Mouse (Mus musculus): ENCODE results near the gene Ccdc88c. TPM values are rescaled to one million over a fixed set of nuclear protein-coding genes. Genes with fewer than 3 reads are reported as not detected.

The Ccdc88c gene
- polyA plus RNA-seq, 1 experiment from 2014 or later: 22.6 TPM

GRCm38 (mm10) chr12:100990291-100990690, 38.6 kb downstream of the Ccdc88c start:
- 17% methylated on average over 12 of the region's 12 CpGs for WGBS
- no peak overlapping the region; the same call in 1 of the 2 replicates for H3K4me3 ChIP-seq
- peak overlapping the region; percentile 80 for H3K27ac ChIP-seq
- no peaks in the 10 kb centered on the region for H3K9me3 ChIP-seq
- 0 out of 2 replicates have a peak, but pooled peaks cover 4% of the 10 kb centered on the region for H3K27me3 ChIP-seq (ENCODE audit: poor library complexity, severe bottlenecking)
- H3K36me3 ChIP-seq (replicated peaks): peaks cover 15% of the 10 kb centered on the region
- peak; percentile 57 for DNase-seq (ENCODE audit: extremely low spot score, low spot score)
- H3K4me1 ChIP-seq: peaks cover 79% of the 10 kb centered on the region

- no peak for DNase-seq (ENCODE audit: extremely low spot score, low spot score)
- H3K4me1 ChIP-seq: peaks cover 78% of the 10 kb centered on the region
- H3K4me3 ChIP-seq: no peak overlapping the region
- H3K27ac ChIP-seq: peak overlapping the region; percentile 80
- WGBS: 69% methylated on average over 4 of the region's 4 CpGs
- 0 out of 2 replicates have a peak, but pooled peaks cover 4% of the 10 kb centered on the region for H3K27me3 ChIP-seq (ENCODE audit: poor library complexity, severe bottlenecking)
- H3K9me3 ChIP-seq: no peaks in the 10 kb centered on the region
- H3K36me3 ChIP-seq (replicated peaks): peaks cover 17% of the 10 kb centered on the region
Measured at GRCm38 (mm10) chr12:100989780-100990288, 39.0 kb downstream of the Ccdc88c start.

GRCm38 (mm10) chr12:100988324-100989130, 40.3 kb downstream of the Ccdc88c start:
- Histone ChIP-seq H3K27ac (0 out of 2 replicates have a peak overlapping the region, but pooled peaks have one; percentile 41), H3K36me3 (replicated peaks) (peaks cover 27% of the 10 kb centered on the region), H3K4me3 (no peak overlapping the region), H3K27me3 (ENCODE audit: poor library complexity, severe bottlenecking) (0 out of 2 replicates have a peak, but pooled peaks cover 4% of the 10 kb centered on the region), H3K4me1 (peaks cover 72% of the 10 kb centered on the region), H3K9me3 (no peaks in the 10 kb centered on the region)
- DNase-seq (ENCODE audit: extremely low spot score, low spot score): no peak
- WGBS: 85% methylated on average over 15 of the region's 15 CpGs

- H3K36me3 ChIP-seq (replicated peaks): peaks cover 37% of the 10 kb centered on the region
- no peaks in the 10 kb centered on the region for H3K27me3 ChIP-seq (ENCODE audit: poor library complexity, severe bottlenecking)
- WGBS: 91% methylated on average over 4 of the region's 4 CpGs
- no peaks in the 10 kb centered on the region for H3K9me3 ChIP-seq
- H3K4me3 ChIP-seq: no peak overlapping the region
- no peak for DNase-seq (ENCODE audit: extremely low spot score, low spot score)
- H3K4me1 ChIP-seq: peaks cover 53% of the 10 kb centered on the region
- H3K27ac ChIP-seq: peak overlapping the region; percentile 6; the same call in 1 of the 2 replicates
Measured at GRCm38 (mm10) chr12:100986423-100986822, 42.4 kb downstream of the Ccdc88c start.

GRCm38 (mm10) chr12:100985793-100986157, 43.1 kb downstream of the Ccdc88c start:
- no peaks in the 10 kb centered on the region for H3K9me3 ChIP-seq
- H3K27ac ChIP-seq: no peak overlapping the region
- peaks cover 43% of the 10 kb centered on the region for H3K36me3 ChIP-seq (replicated peaks)
- no peaks in the 10 kb centered on the region for H3K27me3 ChIP-seq (ENCODE audit: poor library complexity, severe bottlenecking)
- peaks cover 47% of the 10 kb centered on the region for H3K4me1 ChIP-seq
- 90% methylated on average over 2 of the region's 2 CpGs for WGBS
- no peak overlapping the region for H3K4me3 ChIP-seq
- no peak for DNase-seq (ENCODE audit: extremely low spot score, low spot score)

- Histone ChIP-seq H3K27ac (no peak overlapping the region), H3K4me3 (no peak overlapping the region), H3K4me1 (peaks cover 45% of the 10 kb centered on the region), H3K36me3 (replicated peaks) (peaks cover 49% of the 10 kb centered on the region), H3K9me3 (no peaks in the 10 kb centered on the region), H3K27me3 (ENCODE audit: poor library complexity, severe bottlenecking) (no peaks in the 10 kb centered on the region)
- no peak for DNase-seq (ENCODE audit: extremely low spot score, low spot score)
- 94% methylated on average over 10 of the region's 10 CpGs for WGBS
Measured at GRCm38 (mm10) chr12:100985050-100985792, 43.6 kb downstream of the Ccdc88c start.

GRCm38 (mm10) chr12:100983565-100983964, 45.3 kb downstream of the Ccdc88c start:
- Histone ChIP-seq H3K27ac (0 out of 2 replicates have a peak overlapping the region, but pooled peaks have one; percentile 12), H3K4me1 (peaks cover 28% of the 10 kb centered on the region)

GRCm38 (mm10) chr12:100982217-100982616, 46.6 kb downstream of the Ccdc88c start:
- H3K4me3 ChIP-seq: no peak overlapping the region
- H3K9me3 ChIP-seq: no peaks in the 10 kb centered on the region
- WGBS: 90% methylated on average over 8 of the region's 8 CpGs
- peaks cover 22% of the 10 kb centered on the region for H3K4me1 ChIP-seq
- H3K36me3 ChIP-seq (replicated peaks): peaks cover 75% of the 10 kb centered on the region
- H3K27ac ChIP-seq: no peak overlapping the region
- no peak for DNase-seq (ENCODE audit: extremely low spot score, low spot score)
- H3K27me3 ChIP-seq (ENCODE audit: poor library complexity, severe bottlenecking): no peaks in the 10 kb centered on the region

More at GRCm38 (mm10) chr12:100983565-100983964, 45.3 kb downstream of the Ccdc88c start:
- Histone ChIP-seq H3K4me3 (no peak overlapping the region), H3K36me3 (replicated peaks) (peaks cover 65% of the 10 kb centered on the region), H3K27me3 (ENCODE audit: poor library complexity, severe bottlenecking) (no peaks in the 10 kb centered on the region), H3K9me3 (no peaks in the 10 kb centered on the region)
- WGBS: 88% methylated on average over 11 of the region's 11 CpGs
- no peak for DNase-seq (ENCODE audit: extremely low spot score, low spot score)

- H3K4me3 ChIP-seq: no peak overlapping the region
- 82% methylated on average over 9 of the region's 9 CpGs for WGBS
- peaks cover 89% of the 10 kb centered on the region for H3K36me3 ChIP-seq (replicated peaks)
- H3K9me3 ChIP-seq: no peaks in the 10 kb centered on the region
- H3K27ac ChIP-seq: no peak overlapping the region
- H3K27me3 ChIP-seq (ENCODE audit: poor library complexity, severe bottlenecking): no peaks in the 10 kb centered on the region
- no peak for DNase-seq (ENCODE audit: extremely low spot score, low spot score)
- H3K4me1 ChIP-seq: peaks cover 16% of the 10 kb centered on the region
Measured at GRCm38 (mm10) chr12:100980551-100981008, 48.3 kb downstream of the Ccdc88c start.

GRCm38 (mm10) chr12:100979616-100980015, 49.2 kb downstream of the Ccdc88c start:
- DNase-seq (ENCODE audit: extremely low spot score, low spot score): no peak
- Histone ChIP-seq H3K9me3 (no peaks in the 10 kb centered on the region), H3K36me3 (replicated peaks) (peaks cover 93% of the 10 kb centered on the region), H3K27ac (no peak overlapping the region), H3K27me3 (ENCODE audit: poor library complexity, severe bottlenecking) (no peaks in the 10 kb centered on the region), H3K4me1 (peaks cover 10% of the 10 kb centered on the region), H3K4me3 (no peak overlapping the region)
- 88% methylated on average over 5 of the region's 5 CpGs for WGBS

- Histone ChIP-seq H3K27me3 (ENCODE audit: poor library complexity, severe bottlenecking) (no peaks in the 10 kb centered on the region), H3K9me3 (no peaks in the 10 kb centered on the region), H3K27ac (peak overlapping the region; percentile 13; the same call in 1 of the 2 replicates), H3K4me1 (peaks cover 4% of the 10 kb centered on the region; the same call in 1 of the 2 replicates), H3K36me3 (replicated peaks) (peaks cover 95% of the 10 kb centered on the region), H3K4me3 (no peak overlapping the region)
- no peak for DNase-seq (ENCODE audit: extremely low spot score, low spot score)
- 86% methylated on average over 15 of the region's 15 CpGs for WGBS
Measured at GRCm38 (mm10) chr12:100977958-100978725, 50.7 kb downstream of the Ccdc88c start.

- DNase-seq (ENCODE audit: extremely low spot score, low spot score): no peak
- H3K27me3 ChIP-seq (ENCODE audit: poor library complexity, severe bottlenecking): no peaks in the 10 kb centered on the region
- no peaks in the 10 kb centered on the region for H3K9me3 ChIP-seq
- H3K4me1 ChIP-seq: peaks cover 4% of the 10 kb centered on the region; the same call in 1 of the 2 replicates
- peaks cover 91% of the 10 kb centered on the region for H3K36me3 ChIP-seq (replicated peaks)
- H3K27ac ChIP-seq: 0 out of 2 replicates have a peak overlapping the region, but pooled peaks have one; percentile 13
- H3K4me3 ChIP-seq: no peak overlapping the region
Measured at GRCm38 (mm10) chr12:100977551-100977950, 51.3 kb downstream of the Ccdc88c start.
